Mouse (Mus musculus) liver, adult 2 months (tissue): ENCODE results near the gene Sema5a. TPM values are rescaled to one million over a fixed set of nuclear protein-coding genes. Genes with fewer than 3 reads are reported as not detected.

Source experiments
- DNase-seq: peaks from one replicate; pipeline ENCODE4 v3.0.0-alpha.2; 2011; ENCODE audit warnings: low read depth, low spot score; ENCODE audit errors: extremely low read depth
- H3K27ac ChIP-seq: fragments of 200-500 bp; replicated peaks from 2 replicates; pipeline ENCODE4 v1.5.1; 2012; ENCODE audit warnings: low read depth, mild to moderate bottlenecking, control low read depth, inconsistent platforms, low read length; ENCODE audit not compliant: insufficient read depth
- H3K27me3 ChIP-seq: fragments of 200-500 bp; 2 replicates; pipeline ENCODE4 v1.6.1; 2012; ENCODE audit warnings: mild to moderate bottlenecking, moderate library complexity, low read length, inconsistent platforms; ENCODE audit not compliant: control insufficient read depth, insufficient read depth
- H3K36me3 ChIP-seq: fragments of 200-500 bp; 2 replicates; pipeline ENCODE4 v1.6.1; 2012; ENCODE audit warnings: low read length, inconsistent platforms; ENCODE audit not compliant: control insufficient read depth, insufficient read depth
- H3K4me1 ChIP-seq: fragments of 200-500 bp; 2 replicates; pipeline ENCODE4 v1.6.1; 2011; ENCODE audit warnings: low read length; ENCODE audit not compliant: control insufficient read depth, insufficient read depth
- H3K4me3 ChIP-seq: fragments of 200-500 bp; 2 replicates; pipeline ENCODE4 v1.5.1; 2011; ENCODE audit warnings: low read depth, mild to moderate bottlenecking, control low read depth, low read length, moderate library complexity; ENCODE audit not compliant: insufficient read depth
- H3K79me2 ChIP-seq: fragments of 200-500 bp; 2 replicates; pipeline ENCODE4 v1.6.1; 2012; ENCODE audit warnings: inconsistent platforms, mild to moderate bottlenecking, low read length, moderate library complexity; ENCODE audit not compliant: control insufficient read depth, insufficient read depth
- H3K9ac ChIP-seq: fragments of 200-500 bp; 2 replicates; pipeline ENCODE4 v1.6.1; 2012; ENCODE audit warnings: low read depth, mild to moderate bottlenecking, control low read depth, inconsistent platforms, low read length
- CTCF ChIP-seq: fragments of 200-500 bp; IDR thresholded peaks from 2 replicates; pipeline ENCODE4 v1.5.1; 2011; ENCODE audit warnings: low read depth, low read length, control low read depth
- POLR2A ChIP-seq: fragments of 200-500 bp; IDR thresholded peaks from 2 replicates; pipeline ENCODE4 v1.6.1; 2011; ENCODE audit warnings: low read length, control low read depth; ENCODE audit not compliant: insufficient read depth; ENCODE audit errors: extremely low read depth
- WGBS: fragments of 180-500 bp; shearing (Covaris S2); methylation state at CpG from one replicate; pipeline ENCODE4 v1.1.7; 2018; 5-methylcytosine and 5-hydroxymethylcytosine counted together
- polyA plus RNA-seq: library from polyadenylated mRNA; depleted of rRNA; stranded (reverse); fragments of >200 nt; gene quantifications from 2 replicates; pipeline ENCODE4 v1.2.3, GENCODE M21; 2012
- total RNA-seq: library from RNA; depleted of rRNA; stranded (reverse); fragments of >200 nt; gene quantifications from 2 replicates; pipeline ENCODE4 v1.2.3, GENCODE M21; 2014

Gene Sema5a
- total and polyA plus RNA-seq, 2 experiments = 0.22 to 0.46 TPM

GRCm38 (mm10) chr15:32377781-32378180 is 133.2 kb downstream of the Sema5a start:
- Histone ChIP-seq H3K36me3 (no peaks in the 10 kb centered on the region), H3K27ac (no peak overlapping the region), H3K4me3 (no peak overlapping the region), H3K4me1 (no peaks in the 10 kb centered on the region), H3K9ac (no peak overlapping the region), H3K79me2 (no peaks in the 10 kb centered on the region), H3K27me3 (no peaks in the 10 kb centered on the region)
- no peak for TF ChIP-seq CTCF
- no peak for TF ChIP-seq POLR2A
- 85% methylated on average over 3 of the region's 3 CpGs for WGBS
- no peak for DNase-seq

- H3K9ac ChIP-seq = no peak overlapping the region
- no peak overlapping the region for H3K4me3 ChIP-seq
- H3K36me3 ChIP-seq = no peaks in the 10 kb centered on the region
- no peaks in the 10 kb centered on the region for H3K4me1 ChIP-seq
- no peaks in the 10 kb centered on the region for H3K27me3 ChIP-seq
- H3K27ac ChIP-seq = no peak overlapping the region
- no peaks in the 10 kb centered on the region for H3K79me2 ChIP-seq
- DNase-seq = no peak
- TF ChIP-seq POLR2A = no peak
- TF ChIP-seq CTCF = no peak
- WGBS = 91% methylated on average over 3 of the region's 3 CpGs
Observed at GRCm38 (mm10) chr15:32380311-32380710, 135.7 kb downstream of the Sema5a start.

- DNase-seq = no peak
- H3K4me3 ChIP-seq = no peak overlapping the region
- WGBS = 87% methylated on average over 4 of the region's 4 CpGs
- no peak overlapping the region for H3K27ac ChIP-seq
- no peak overlapping the region for H3K9ac ChIP-seq
- H3K27me3 ChIP-seq = no peaks in the 10 kb centered on the region
- TF ChIP-seq CTCF (no peak), POLR2A (no peak)
- no peaks in the 10 kb centered on the region for H3K79me2 ChIP-seq
- no peaks in the 10 kb centered on the region for H3K36me3 ChIP-seq
- no peaks in the 10 kb centered on the region for H3K4me1 ChIP-seq
Observed at GRCm38 (mm10) chr15:32382930-32383481, 138.4 kb downstream of the Sema5a start.

DNA sequence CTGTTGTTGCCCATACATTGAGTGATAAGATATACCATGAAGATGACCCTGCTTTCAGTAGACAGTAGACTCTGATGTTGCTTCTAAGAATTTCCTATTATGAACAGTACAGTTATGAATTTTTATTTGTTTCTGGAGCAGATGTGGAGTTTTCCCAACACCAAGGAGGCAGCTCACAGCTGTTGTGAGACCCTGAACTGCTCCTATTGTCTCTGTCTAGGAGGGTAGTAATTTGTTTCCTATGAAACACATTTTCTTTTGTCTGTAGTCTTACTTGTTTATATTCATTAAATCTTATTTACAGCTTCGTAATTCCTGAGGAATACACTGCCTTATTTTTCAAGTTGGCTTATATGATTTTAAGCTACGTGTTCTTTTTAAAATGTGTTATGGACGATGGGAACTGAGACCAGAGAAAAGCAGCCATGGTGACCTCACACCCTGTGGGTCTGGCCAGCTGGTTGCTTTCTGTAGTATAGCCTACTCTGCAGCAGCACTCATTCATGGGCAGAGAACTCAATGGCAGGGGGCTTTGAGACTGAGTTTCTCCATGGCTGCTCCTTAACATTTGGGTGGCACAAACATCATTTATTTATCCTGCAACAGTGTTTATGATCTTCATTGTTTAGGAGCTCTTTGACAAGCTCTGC is 151.8 kb downstream of the Sema5a start:
- TF ChIP-seq CTCF (no peak), POLR2A (no peak)
- no peaks in the 10 kb centered on the region for H3K36me3 ChIP-seq
- no peaks in the 10 kb centered on the region for H3K4me1 ChIP-seq
- DNase-seq = no peak
- H3K4me3 ChIP-seq = no peak overlapping the region
- WGBS = 89% methylated on average over 3 of the region's 3 CpGs
- no peak overlapping the region for H3K9ac ChIP-seq
- no peaks in the 10 kb centered on the region for H3K79me2 ChIP-seq
- H3K27ac ChIP-seq = no peak overlapping the region
- H3K27me3 ChIP-seq = no peaks in the 10 kb centered on the region

GRCm38 (mm10) chr15:32397064-32397463 is 152.5 kb downstream of the Sema5a start:
- Histone ChIP-seq H3K27me3 (no peaks in the 10 kb centered on the region), H3K4me1 (no peaks in the 10 kb centered on the region), H3K27ac (no peak overlapping the region), H3K79me2 (no peaks in the 10 kb centered on the region), H3K4me3 (no peak overlapping the region), H3K36me3 (no peaks in the 10 kb centered on the region), H3K9ac (no peak overlapping the region)
- TF ChIP-seq POLR2A = no peak
- no peak for TF ChIP-seq CTCF
- no peak for DNase-seq
- WGBS = 84% methylated on average over 3 of the region's 3 CpGs

GRCm38 (mm10) chr15:32398721-32399120 is 154.1 kb downstream of the Sema5a start:
- H3K4me1 ChIP-seq = no peaks in the 10 kb centered on the region
- no peak overlapping the region for H3K9ac ChIP-seq
- DNase-seq = no peak
- no peaks in the 10 kb centered on the region for H3K36me3 ChIP-seq
- no peak overlapping the region for H3K27ac ChIP-seq
- no peaks in the 10 kb centered on the region for H3K27me3 ChIP-seq
- TF ChIP-seq CTCF (no peak), POLR2A (no peak)
- 80% methylated on average over 1 of the region's 1 CpGs for WGBS
- no peak overlapping the region for H3K4me3 ChIP-seq
- H3K79me2 ChIP-seq = no peaks in the 10 kb centered on the region
